Mouse (Mus musculus): ENCODE data around the gene Pgpep1. TPM values are rescaled to one million over a fixed set of nuclear protein-coding genes. Genes with fewer than 3 reads are reported as not detected.

Pgpep1 gene
- 98.1 and 129 TPM in 2 replicates for total RNA-seq (2021)
- long read RNA-seq, full-length matches to known transcripts, result 36 of 54 reads
- long read RNA-seq, partial matches to known transcripts, result 0 of 54 reads
- long read RNA-seq, other reads (novel, unspliced or antisense), result 18 of 54 reads

GRCm38 (mm10) chr8:70660273-70660725 lies at the start of gene Pgpep1:
Gene Pgpep1, minus strand, starts transcription at chr8:70660388.
- no peak for DNase-seq

GRCm38 (mm10) chr8:70709794-70710193 lies 49.6 kb upstream of the Pgpep1 start:
- DNase-seq, result peak; percentile 2

DNA sequence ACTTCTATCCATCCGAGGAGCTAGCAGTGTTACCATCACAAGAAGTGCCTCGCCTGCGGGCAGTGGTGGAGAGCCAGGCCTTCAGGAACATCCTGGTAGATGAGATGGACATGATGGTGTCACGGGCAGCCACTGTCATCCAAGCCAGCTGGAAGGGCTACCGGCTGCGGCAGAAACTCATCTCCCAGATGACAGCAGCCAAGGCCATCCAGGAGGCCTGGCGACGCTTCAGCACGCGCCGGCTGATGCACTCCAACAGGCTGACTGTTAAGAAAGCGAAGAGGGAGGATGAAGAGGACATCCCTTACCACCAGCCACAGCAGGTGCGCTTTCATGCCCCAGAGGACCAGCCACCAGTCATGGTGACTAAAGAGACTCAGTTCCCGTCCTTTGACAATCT lies 48.1 kb upstream of the Pgpep1 start:
- peak; percentile 64 for DNase-seq

GRCm38 (mm10) chr8:70703287-70703686 lies 43.1 kb upstream of the Pgpep1 start, which contains the start of gene Iqcn:
Gene Iqcn, plus strand, starts transcription at chr8:70703457.
- no peak for DNase-seq

- DNase-seq, result peak; percentile 75
Measured at GRCm38 (mm10) chr8:70702842-70703182, 42.6 kb upstream of the Pgpep1 start.

GRCm38 (mm10) chr8:70701982-70702841 lies 42.0 kb upstream of the Pgpep1 start:
- no peak for DNase-seq

DNA sequence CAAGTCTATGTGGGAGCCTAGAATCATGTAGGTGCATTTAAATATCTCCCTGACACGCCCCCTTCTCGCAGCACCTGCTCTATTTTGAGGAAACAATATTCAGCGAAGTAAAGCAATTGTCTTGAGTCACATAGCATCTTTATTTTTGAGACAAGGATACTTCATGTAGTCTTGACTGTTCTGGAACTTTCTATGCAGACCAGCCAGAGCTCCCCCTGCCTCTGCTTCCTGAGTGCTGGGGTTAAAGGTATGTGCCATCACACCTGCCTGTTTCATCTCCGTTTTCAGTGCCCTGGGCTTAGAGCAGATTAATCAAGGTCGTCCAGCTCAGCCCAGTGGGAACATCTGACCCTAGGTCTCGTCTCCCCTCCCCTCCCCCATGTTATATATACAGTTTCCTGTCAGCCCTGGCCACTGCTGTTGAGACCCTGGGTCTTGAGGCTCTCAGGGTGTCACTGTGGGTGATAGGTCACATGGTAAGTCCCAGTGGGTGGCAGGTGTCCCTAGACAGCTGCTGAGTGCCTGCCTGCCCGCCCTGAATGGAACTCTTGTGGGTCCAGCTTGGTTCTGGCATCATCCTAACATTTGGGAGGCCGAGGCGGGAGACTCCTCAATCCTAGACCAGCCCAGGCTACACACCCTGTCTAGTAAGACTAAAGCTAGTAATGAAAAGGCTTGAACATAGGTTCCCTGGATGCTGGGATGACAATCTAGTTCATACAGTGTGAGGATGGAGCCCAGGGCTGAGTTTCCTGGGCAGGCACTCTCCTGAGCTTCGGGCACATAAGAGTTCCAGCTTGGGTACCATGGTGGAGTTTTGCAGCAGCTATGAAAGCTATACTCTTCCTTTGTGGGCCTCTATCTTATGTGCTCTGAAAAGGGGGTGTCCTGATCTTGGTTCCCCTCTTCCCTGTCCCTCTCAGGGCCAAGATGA lies 41.1 kb upstream of the Pgpep1 start:
- no peak for DNase-seq

DNA sequence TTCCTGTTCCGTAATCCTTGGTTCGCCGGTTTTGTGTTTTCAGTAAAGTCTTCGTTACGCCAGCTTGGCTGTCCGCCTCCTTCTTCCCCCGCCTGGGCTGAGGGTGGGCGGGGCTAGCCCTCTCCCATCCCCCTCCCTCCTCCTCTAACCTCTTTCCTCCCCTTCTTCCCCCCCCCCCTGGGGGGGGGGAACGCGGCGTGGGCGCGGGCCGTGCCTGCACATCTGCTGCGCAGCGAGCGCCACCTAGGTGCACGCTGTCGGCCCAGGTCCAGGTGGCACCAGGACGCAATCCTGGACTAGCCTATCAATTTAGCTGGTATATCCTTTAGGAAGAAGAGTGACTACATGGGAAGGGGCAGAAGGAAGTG lies 40.4 kb upstream of the Pgpep1 start:
- peak; percentile 92 for DNase-seq

DNA sequence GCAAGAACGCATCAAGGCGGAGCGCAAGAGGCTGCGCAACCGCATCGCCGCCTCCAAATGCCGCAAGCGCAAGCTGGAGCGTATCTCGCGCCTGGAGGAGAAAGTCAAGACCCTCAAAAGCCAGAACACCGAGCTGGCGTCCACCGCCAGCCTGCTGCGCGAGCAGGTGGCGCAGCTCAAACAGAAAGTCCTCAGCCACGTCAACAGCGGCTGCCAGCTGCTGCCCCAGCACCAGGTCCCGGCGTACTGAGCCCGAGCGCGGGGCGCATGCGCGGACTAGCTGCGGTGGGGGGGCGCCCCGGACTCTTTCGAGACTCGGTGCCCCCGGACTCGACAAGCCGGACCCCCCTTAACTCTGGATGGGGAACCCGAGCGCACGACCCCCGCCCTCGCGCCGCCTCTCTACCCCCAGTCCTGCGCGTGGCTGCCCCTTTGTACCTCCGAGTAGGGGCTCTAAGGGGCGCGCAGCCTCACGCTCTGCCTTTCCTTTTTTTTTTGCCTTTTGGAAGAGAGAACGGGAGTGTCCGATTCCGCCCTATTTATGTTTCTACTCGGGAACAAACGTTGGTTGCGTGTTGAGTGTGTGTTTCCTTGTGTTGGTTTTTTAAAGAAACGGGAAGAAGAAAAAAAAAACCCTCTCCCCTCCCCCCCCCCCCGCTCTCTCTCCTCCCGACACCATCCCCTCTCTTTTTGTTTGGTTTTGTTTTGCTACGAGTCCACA lies 39.8 kb upstream of the Pgpep1 start:
- DNase-seq, result peak; percentile 82

- no peak for DNase-seq
Measured at GRCm38 (mm10) chr8:70699116-70699833, 39.1 kb upstream of the Pgpep1 start.

DNA sequence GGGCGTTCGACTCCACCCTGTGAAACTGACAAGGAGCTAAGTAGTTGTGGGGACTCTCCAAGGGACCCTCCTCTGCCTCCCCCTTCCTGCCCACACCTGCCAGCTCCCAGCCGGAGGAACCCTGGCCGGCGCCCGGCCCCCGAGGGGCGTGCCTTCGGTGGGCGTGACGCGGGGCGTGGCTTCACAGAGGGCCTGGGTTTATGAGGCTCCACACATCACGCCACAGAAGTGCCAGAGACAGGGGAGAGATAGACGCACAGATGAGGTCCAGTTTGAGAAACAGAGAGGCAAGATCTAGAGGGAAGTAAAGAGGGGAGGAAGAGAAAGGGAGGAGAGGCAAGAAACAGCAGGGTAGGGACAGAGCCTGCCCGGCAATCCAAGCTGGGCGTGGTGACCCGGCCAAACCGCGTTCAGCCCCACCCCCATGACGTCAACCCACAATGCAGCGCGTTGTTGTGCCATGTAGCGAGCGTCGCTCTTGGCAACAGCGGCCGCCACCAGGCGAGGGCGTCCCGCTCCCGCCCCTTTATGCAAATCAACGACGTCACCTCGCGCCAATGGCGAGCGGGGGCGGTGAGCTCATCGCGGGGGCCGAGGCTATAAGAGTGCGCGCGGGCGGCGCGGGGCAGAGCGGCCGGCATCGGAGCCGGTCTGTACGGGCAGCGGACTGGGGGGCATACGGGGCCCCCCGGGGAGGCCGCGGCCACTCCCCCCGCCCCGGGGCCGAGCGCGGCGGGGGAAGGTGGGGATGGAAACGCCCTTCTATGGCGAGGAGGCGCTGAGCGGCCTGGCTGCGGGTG lies 38.3 kb upstream of the Pgpep1 start, which contains the start of gene Jund:
Gene Jund, plus strand, starts transcription at position 640 of the 800 bp plus-strand sequence.
- peak; percentile 99 for DNase-seq

DNA sequence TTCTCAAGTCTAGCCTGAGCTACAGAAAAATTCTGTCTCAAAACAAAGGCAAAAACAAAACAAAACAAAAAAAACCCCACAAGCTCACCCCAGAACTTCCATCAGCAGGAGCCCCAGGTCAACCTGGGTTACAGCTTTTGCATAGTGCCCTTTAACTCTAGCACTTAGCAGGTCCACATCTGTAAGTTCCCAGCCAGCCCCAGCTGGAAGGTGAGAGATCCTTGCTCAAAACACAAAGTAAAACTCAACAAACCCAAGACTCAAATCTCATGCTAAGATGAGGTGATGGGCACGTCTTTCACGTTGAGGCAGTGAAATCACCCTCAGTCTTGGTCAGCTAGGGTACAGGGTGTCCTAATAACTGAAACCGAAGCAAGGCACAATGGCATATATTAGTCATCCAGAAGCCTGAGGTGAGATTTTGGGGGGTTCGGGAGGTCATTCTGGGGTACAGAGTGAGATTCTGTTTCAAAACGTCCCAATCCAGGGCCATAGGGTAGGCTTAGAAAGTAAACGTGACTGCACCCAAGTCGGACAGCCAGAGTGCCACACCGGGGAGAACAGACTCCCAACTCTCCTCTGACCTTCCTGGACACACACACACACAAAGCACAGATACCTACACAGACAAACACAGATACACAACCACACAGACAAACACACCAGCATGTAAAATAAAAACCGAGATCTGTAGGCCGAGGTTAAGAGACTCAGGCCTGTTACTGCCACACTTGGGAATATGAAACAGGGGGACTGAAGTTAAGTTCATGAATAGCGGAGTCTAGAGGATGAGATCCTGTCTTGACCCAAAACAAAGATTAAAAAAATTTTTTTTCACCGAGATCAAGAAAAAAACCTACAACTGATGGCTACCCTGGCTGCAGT lies 37.4 kb upstream of the Pgpep1 start:
- no peak for DNase-seq

DNA sequence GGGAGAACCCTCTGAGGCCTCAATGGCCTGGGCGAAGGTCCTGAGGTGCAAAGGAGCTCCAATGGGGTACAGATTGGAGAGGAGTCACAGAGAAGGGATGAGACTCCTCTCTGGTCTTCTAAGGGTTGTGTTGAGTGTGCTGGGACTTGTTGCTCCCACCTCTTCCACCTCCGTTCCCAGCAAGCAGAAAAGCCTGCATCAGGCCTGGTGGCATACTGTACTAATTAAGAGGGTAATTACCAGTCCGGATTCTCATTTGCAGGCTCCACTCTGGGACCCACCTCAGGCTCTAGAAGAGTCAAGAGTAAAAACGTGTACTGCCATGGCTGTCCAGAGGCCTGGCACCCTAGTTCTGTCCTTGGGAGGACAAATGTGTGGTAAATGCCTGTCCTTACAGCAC lies 36.8 kb upstream of the Pgpep1 start:
- DNase-seq, result no peak

- DNase-seq, result peak; percentile 88
Measured at GRCm38 (mm10) chr8:70696019-70696885, 36.1 kb upstream of the Pgpep1 start.

GRCm38 (mm10) chr8:70695318-70696018 lies 35.3 kb upstream of the Pgpep1 start:
- DNase-seq, result no peak

- DNase-seq, result no peak
Measured at GRCm38 (mm10) chr8:70693636-70694035, 33.4 kb upstream of the Pgpep1 start.

- no peak for DNase-seq
Measured at GRCm38 (mm10) chr8:70691727-70692231, 31.6 kb upstream of the Pgpep1 start.

Data from adrenal gland, postnatal 25 days (tissue).